Mouse (Mus musculus) urinary bladder, postnatal 36 days (tissue): ENCODE measurements around the gene Cers4.

ENCODE experiments used
- DNase-seq, 2 experiments: peaks; one replicate each; pipeline ENCODE4 v3.0.0; 2022; ENCODE audit warnings: low spot score in 2 of 2, mixed read lengths in 1 of 2

Gene Cers4

GRCm38 (mm10) chr8:4492851-4493685, at the start of gene Cers4:
Gene Cers4, plus strand, starts transcription at chr8:4493026.
- peak; percentile 74 to 83 for DNase-seq

DNA sequence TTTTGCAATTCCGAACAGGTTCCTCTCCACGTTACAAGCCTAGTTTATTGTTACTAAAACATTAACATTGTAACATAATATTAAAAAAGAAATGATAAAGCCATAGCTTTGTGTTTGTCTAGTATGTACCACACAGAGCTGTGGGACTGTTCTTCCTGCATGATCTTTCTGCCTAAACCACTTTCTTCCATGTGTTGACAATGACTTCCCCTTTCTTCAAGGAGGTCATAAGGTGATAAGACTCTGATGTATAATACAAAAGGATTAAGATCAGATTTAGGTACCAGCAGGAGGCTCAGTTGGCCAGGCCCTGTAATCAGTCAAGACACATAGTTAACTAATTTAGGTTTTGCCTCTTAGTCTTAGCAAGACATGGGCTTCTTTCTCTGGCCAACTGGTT, 34.7 kb upstream of the Cers4 start:
- no peak for DNase-seq

GRCm38 (mm10) chr8:4463061-4463460, 29.8 kb upstream of the Cers4 start:
- DNase-seq: peak in 1 of 2 experiments; percentile 25

- DNase-seq: no peak
These were observed 18.2 kb upstream of the Cers4 start for GRCm38 (mm10) chr8:4474419-4475187.

GRCm38 (mm10) chr8:4481154-4481553, 11.7 kb upstream of the Cers4 start:
- no peak for DNase-seq

DNA sequence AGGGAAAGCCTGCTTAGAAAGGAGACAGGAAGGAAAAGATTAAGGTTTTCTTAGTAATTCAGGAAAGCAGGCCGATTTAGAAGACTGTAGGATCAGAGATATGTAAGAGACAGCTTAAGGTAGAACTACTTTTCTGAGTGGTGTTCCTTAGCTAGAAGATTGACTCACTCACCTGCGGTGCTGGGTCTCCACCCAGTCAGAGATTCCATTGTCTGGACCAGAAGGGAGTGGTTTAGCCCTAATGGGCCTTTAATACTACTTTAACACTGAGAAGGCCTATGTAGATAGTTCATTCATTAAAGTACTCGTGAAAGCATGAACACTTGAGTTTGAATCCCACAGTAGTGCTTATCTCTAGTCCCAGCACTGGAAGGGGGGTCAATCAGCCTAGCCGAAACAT, 11.2 kb upstream of the Cers4 start:
- DNase-seq: no peak

- no peak for DNase-seq
These were observed 10.3 kb upstream of the Cers4 start for GRCm38 (mm10) chr8:4482501-4482900.

DNA sequence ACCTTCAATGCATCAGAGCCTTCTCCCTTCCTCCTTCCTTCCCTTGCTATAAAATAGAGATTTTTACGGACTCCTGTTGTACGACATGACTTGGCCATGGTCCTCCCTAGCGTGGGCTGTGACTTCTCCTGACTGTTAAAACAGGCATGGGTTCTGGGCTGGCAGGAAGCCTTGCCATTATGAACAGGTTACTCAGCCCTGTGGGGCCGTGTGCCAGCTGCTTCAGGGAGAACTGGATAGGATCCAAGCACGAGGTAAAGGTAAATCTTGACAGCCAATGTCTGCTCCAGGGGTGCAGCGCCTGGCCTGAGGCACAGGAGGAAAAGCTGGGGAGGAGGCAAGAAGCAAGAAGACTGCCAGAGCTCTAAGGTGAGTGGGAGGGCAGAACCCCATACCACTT, 9.5 kb upstream of the Cers4 start:
- DNase-seq: peak; percentile 10 to 15

GRCm38 (mm10) chr8:4493686-4494440, 1.0 kb downstream of the Cers4 start:
- DNase-seq: peak in 1 of 2 experiments; percentile 17

DNA sequence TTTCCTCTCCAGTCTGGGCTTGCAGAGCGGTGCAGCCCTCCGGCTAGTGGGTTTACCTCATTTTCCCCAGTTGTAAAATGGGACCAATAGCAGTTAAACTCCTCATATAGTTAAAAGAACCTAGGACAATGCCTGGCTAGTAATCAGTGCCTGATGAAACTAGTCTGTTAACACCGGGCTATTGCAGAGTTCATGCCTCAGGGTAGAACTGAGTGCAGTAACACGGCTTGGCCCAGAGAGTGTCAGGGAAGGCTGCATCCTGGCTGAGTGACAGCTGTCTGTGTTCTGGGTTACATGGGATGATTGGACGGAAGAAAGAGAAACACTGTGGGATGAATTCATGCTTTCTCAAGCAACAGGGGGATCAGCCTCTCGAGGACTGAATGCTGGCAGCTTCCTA, 3.1 kb downstream of the Cers4 start:
- no peak for DNase-seq

- no peak for DNase-seq
These were observed 4.8 kb downstream of the Cers4 start for GRCm38 (mm10) chr8:4497610-4498009.

DNA sequence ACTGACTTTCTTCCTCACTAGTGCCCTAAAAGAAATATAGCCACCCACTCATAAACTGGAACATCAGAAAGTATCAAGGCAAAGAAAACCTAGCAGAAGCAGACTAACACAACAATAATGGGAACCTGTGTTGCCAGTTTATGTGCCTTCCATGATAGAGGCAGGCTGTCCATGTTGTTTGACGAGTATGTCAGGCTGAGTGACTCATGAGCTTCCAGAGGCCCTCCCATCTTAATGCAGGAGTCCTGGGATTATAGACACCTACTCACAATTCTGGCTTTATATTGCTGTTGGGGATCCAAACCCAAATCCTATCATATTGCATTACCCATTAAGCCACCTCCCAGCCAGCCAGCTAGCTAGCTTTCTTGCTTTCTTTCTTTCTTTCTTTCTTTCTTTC, 12.5 kb downstream of the Cers4 start:
- no peak for DNase-seq

DNA sequence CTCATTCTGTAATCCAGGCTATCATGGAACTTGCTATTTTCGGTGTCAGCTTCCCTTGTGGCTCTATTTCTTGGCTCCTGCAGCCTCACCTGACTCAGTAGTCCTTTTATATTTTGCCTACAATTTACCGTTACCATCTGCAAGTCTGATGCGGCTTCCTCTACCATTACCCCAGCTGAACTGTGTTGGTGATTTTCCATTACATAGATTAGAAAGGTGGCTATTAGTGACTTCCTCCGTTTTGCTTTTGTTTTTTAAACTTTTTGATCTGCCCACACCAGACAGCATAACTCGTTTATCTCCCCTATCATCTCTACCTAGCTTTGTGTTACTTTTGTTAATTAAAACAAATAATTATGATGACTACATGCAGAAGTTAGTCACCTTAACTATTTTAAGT, 14.7 kb downstream of the Cers4 start:
- no peak for DNase-seq

DNA sequence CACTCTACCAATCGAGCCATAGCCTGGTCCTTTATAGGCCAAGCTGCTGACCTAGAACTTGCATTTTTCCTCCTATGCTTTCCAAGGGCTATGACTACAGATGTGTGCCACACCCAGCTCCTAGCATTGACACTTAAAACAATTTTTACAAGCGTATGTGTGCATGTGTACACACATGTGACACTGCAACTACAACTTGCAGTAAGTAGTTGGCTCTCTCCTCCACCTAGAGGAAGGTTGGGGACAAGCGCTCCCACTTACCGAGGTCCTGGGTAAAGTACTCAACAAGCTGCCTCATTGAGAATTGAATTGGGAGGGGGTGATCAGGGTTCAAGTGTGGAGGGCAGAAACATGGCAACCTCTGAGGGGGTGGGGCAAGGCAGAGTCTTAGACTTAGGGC, 18.0 kb downstream of the Cers4 start:
- no peak for DNase-seq

DNA sequence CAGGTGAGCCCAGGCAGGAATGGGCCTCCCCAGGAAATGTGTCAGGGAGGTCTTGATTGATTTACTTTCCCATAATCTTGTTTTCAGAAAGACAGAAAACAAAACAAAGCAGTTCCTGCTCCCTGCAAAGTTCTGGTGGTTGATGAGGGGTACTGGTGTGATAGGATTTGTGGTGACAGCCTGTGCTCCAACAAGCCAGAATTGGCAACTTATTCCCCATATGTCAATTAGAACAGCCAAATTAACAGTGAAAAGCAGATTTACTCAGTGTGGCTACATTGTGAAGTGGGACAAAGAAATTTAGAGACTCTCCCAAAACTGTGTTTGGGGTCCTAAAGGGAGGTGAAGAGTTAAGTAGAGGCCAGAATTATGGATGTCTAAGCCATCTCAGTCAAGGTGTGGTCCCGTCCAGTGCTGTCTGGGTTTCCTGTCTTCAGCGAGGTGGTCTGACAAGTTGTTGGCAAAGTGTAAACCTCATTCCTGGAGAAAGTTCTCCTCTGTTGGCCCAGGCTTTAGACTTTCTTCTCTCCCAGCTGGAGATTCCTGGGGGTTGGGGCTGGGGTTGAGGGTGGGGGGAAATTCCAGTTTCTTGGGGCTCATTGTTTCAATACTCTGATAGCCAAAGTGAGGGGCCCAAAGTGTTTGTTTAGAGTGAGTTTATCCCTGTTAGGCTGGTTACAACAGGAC, 18.7 kb downstream of the Cers4 start:
- DNase-seq: no peak

GRCm38 (mm10) chr8:4512116-4512495, 19.3 kb downstream of the Cers4 start:
- no peak for DNase-seq

DNA sequence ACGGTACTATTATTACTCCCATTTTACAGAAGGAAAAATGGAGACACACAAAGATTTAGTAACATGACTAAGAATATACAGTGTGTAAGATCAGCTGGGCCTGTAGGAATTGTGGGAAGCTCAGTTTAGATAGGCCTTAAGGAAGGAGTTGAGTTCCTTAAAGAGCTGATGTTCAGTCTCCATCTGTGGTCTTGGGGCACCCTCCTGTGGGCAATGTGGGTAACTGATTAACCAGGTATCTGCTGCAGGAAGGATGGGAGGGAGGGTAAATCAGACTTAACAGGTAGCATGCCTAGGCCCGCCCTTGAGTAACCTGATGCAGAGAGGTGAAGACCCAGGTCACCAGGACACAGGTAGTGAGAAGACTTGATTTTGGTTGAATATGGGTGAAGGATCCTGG, 23.3 kb downstream of the Cers4 start:
- DNase-seq: peak; percentile 40 to 47

DNA sequence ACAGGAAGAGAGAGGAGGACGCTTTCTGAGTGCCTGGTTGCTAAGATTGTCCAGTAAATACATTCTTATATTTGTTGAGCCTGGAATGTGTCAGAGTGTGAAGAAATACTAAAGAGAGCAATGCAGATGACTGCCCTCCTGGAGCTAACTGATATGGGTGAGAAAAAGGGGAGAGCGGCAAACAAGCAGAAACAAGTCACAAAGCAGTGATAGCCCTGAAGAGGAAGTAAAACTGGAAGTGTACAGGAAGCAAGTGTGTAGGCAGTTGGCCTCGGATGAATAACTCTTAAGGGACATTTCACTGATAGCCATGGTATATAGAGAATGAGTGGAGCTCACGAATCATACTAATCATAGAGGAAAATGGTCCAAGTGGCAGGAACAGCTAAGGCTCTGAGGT, 28.6 kb downstream of the Cers4 start:
- DNase-seq: no peak

DNA sequence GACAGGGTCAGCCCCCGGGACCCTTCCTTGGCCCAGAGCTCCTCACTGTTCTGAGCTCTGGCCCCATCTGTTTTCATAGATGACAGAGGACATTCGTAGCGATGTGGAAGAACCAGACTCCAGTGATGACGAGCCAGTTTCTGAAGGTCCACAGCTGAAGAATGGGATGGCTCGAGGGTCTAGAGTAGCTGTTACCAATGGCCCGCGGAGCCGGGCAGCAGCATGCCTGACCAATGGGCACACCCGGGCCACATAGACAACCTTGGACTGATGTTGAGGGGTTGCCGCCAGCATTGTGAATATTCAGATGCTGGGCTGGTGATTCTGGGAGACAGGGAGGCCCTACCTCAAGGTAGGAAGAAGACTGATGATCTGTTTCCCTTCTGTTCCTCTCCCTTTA, 30.7 kb downstream of the Cers4 start:
- no peak for DNase-seq
